Mouse (Mus musculus) cerebellum, adult 2 months (tissue): ENCODE data around the gene Vps37c.

Source experiments
- CTCF ChIP-seq: fragments of 200-500 bp; IDR thresholded peaks from 2 replicates; pipeline ENCODE4 v1.5.1; 2011; ENCODE audit warnings: low read depth, mild to moderate bottlenecking, control low read depth, low read length, moderate library complexity, borderline replicate concordance; ENCODE audit not compliant: insufficient read depth
- POLR2A ChIP-seq: fragments of 200-500 bp; IDR thresholded peaks from 2 replicates; pipeline ENCODE4 v1.6.1; 2011; ENCODE audit warnings: low read length, control low read depth, borderline replicate concordance; ENCODE audit not compliant: insufficient read depth

- peak; percentile 72; the same call in 1 of the 2 replicates for TF ChIP-seq POLR2A
- TF ChIP-seq CTCF = no peak; the same call in 1 of the 2 replicates
These were observed at the start of gene Vps37c for GRCm38 (mm10) chr19:10688537-10689352.
